Mouse (Mus musculus) cortical plate, adult 2 months (tissue): Measurements from ENCODE around the gene Aen.

ENCODE experiments used
- CTCF ChIP-seq: fragments of 200-500 bp; IDR thresholded peaks from 2 replicates; pipeline ENCODE4 v1.5.1; 2011; ENCODE audit warnings: mild to moderate bottlenecking, control low read depth, low read length; ENCODE audit not compliant: insufficient read depth; ENCODE audit errors: extremely low read depth
- POLR2A ChIP-seq: fragments of 200-500 bp; IDR thresholded peaks from 2 replicates; pipeline ENCODE4 v1.6.1; 2011; ENCODE audit warnings: mild to moderate bottlenecking, low read length, control low read depth; ENCODE audit not compliant: insufficient read depth; ENCODE audit errors: extremely low read depth

GRCm38 (mm10) chr7:78909026-78909425 lies 13.4 kb downstream of the Aen start:
- no peak for TF ChIP-seq POLR2A
- no peak for TF ChIP-seq CTCF
